Mouse (Mus musculus): ENCODE results near the gene Pigr.

The Pigr gene

DNA sequence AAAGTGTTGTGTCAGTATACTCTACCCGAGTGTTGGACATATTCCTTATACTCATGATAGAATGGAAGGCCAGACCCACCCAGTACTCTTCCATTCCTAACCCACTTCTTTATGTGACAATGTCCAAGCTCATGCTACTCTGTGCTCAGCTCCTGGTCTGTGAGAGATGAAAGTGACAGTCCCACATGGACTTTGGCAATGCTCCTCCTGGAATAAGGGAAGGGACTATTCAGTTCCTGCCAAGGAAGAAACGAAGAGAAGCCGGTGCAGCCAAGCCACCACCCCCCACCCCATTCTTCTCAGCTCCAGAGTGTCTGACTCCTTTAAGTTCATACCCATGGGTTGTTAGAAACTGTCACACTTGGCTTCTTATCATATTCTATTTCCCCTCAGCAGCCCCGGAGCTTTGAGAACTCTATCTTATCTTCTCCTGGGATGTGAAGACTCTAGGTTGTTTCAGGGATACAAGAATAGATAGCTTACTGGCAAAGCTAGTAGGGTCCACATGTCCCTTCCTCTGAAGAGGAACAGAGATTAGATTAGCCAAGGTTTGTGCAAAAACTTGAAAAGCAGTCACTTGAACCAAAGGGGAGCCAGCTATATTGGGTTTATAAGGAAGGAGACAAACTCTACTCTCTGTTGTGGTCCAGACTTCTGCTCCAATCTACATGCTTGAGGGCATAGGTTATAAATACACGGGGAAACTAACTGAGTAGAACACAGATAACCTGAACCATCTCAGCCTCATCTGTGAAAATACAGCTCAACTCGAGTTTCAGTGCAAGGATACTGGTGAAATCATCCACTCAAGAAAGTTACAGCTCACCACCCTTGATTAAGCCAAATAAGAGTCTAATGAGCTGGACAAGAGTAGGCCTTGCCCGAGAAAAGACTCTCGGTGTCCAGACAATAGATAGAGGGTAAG lies 3.7 kb downstream of the Pigr start:
- DNase-seq (ENCODE audit: low read depth), result no peak

DNA sequence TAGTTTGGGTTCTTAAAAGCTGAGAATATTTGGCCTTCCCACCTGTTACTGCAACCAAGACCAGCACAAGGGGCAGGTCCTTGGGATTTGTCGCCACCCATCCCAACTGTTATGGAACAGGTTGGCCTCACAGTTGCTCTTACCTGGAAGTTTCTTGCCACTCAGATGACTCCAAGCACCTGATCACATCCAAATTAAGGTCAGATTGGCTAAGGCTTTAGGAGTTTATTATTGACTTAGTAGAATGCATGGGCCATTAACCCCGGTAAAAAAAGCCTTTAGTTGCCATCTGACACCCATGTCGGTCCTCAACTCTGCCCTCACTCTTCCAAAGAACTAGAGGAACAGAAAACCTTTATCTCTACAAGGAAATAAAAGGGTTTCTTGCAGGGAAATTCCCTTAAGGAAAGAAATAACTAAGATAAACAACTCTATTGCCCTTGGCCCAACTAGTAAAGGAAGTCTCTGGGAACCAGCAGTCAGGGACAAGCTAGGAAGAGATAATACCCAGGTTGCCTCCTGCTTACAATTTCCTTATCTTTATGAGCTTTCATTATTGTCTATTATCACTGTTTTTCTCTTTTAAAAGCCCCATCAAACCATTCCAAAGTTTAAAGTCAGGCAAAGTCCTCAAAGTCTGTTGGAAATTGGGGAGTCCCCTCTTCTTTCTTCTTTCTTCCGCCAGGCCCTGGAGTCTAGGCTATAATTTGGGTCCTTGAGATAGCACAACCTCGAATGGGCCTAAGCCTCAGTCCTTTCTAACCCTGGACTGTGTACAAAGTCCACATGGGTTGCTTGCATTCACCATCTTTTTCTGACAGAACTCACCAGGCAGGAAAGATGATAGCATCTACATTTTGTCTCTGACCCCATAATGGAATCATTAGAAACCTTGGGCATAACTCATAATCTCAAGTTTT lies 6.0 kb downstream of the Pigr start:
- no peak for DNase-seq (ENCODE audit: low read depth)

DNA sequence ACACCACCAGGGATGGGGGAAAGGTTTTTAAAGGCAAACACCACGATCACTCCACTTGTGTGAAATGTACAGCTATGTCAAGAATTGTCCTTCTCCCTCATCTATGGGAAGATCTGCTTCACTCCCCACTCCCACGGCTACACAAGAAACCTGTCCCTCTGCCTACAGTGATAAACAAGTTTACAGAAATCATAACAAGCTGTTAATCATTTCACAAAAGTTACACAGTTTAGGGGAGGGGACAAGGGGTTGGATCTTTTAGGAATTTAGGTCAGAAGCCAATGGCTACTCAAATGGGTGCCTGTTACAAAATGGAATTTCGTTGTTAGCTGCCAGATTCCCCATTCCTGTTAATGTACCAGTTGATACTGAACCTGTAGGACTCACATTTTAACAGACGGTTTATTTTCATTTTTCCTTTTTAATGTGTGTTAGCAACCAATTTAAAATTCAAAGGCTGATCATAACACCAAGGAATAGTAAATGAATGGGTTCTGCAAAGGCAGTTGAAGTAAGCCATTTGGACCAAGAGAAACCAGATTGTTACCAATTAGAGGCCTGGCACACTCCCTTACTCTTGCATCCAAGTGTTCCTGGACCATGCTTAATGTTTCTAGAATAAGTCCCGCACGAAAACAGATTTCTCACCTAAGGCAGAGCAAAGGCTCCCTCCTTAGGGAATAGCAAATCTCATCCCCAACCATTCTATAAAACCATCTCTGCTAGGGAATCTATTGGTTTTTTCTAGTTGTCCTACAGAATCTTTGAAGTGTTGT lies 8.9 kb downstream of the Pigr start:
- DNase-seq (ENCODE audit: low read depth), result no peak

DNA sequence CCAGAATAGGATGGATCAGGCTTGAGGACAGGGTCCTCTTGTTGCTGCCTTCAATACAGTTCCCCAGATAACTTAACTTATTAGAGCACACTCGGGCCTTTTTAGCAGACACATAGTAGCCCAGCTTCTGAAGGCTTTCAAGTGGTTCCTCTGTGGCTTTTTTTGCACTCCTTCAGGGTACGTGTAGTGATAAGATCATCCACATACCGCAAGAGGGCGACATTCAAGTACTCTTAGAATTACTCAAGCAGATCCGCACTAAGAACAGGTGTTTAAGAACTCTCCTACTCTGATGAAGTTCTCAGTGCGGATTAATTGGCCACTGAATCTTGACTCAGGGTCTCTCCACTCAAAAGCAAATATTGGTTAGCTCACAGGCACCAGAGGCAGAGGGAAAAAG lies 11.8 kb downstream of the Pigr start:
- DNase-seq (ENCODE audit: low read depth), result peak; percentile 82

DNA sequence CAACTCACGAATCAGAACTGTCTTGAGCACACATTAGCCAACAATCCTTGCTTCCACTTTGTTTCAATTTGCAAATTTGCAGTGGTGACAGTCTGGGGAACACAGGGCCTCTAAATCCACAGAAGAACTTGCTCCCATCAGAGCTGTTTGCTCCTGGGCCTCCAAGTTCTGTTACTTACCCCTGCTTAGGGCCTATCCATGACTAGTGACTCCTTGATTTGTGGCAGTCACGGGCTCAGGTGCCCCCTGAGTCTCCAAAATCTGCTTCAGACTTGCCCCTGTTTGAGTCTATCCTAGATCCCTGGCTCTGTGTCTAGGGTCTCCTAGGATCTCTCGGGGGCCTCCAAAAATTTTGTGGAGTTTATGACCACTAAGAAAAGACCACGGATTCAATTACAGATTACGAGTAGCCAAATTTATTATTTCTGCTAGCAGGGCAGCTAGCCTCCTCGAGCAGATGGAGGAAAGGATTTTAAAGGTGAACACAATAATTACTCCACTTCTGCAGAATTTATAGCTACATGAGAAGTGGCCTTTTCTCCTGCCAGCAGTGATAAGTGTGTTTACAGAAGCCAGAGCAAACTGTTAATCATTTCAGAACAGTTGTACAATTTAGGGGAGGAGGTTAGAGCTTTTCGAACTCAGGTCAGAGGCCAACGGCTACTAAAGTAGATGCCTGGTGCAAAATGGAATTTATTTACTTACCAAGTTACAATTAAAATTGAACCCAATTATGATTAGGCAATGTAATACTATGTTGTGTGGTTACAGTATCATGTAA lies 14.3 kb downstream of the Pigr start:
- DNase-seq (ENCODE audit: low read depth), result no peak

DNA sequence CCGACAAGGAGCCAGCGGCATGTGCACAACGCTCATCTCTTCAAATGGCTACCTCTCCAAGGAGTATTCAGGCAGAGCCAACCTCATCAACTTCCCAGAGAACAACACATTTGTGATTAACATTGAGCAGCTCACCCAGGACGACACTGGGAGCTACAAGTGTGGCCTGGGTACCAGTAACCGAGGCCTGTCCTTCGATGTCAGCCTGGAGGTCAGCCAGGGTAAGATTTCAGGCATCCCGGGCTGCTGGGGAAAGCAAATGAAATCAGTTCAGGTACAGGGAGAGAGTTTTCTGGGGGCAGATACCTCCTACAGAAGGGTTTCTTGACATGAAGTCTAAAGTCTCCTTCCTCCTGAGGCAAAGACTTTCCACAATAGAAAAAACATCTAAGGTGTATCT lies 15.1 kb downstream of the Pigr start:
- no peak for DNase-seq (ENCODE audit: low read depth)

DNA sequence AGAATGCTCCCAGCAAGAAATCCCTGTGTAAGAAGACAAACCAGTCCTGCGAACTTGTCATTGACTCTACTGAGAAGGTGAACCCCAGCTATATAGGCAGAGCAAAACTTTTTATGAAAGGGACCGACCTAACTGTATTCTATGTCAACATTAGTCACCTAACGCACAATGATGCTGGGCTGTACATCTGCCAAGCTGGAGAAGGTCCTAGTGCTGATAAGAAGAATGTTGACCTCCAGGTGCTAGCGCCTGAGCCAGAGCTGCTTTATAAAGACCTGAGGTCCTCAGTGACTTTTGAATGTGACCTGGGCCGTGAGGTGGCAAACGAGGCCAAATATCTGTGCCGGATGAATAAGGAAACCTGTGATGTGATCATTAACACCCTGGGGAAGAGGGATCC lies 18.0 kb downstream of the Pigr start:
- DNase-seq (ENCODE audit: low read depth), result no peak

DNA sequence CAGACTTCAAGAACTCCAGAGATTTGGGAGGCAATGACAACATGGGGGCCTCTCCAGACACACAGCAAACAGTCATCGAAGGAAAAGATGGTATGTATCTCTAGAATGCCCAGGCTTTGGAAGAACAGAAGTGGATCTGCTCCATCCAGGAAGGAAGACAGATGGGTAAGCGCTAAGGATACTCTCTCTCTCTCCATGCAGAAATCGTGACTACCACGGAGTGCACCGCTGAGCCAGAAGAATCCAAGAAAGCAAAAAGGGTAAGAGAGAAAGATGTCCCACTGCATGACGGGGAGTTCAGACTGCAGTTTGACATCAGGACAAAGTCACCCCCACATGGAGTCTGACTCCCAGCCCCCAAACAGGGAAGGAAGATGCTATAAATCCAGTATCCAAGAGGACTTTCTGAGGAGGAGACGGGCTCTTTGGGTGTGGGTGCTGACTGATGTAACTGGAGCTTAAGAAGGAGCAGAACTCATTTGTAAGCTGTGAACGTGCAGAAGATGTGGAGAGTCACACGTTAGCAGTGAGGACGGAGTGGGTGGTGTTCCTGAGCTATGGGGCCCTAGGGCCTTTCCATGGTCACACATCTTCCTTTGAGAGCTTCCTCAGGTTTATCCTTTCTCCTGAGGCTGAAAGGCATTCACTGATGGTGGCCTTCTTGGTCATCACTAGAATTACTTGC lies 23.2 kb downstream of the Pigr start:
- no peak for DNase-seq (ENCODE audit: low read depth)

DNA sequence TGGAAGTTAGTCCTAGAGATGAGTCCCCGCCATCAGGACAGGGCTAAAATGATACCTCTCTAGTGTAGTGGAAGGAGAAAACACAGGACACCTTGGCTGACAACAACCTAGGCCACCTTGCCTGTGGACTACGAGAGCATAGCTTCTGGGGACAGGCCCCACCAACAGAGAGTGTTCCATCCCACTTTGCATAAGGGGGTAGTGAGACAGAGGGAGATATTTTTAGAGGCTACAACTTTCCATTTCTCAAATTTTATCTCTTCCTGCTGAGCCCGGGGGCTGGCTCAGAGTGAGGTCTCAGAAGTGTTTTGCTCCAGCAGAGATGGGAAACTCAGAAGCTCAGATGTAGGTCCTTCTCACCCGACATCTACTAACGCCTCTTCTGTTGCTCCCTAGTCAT lies 23.9 kb downstream of the Pigr start:
- peak; percentile 11 for DNase-seq (ENCODE audit: low read depth)

DNA sequence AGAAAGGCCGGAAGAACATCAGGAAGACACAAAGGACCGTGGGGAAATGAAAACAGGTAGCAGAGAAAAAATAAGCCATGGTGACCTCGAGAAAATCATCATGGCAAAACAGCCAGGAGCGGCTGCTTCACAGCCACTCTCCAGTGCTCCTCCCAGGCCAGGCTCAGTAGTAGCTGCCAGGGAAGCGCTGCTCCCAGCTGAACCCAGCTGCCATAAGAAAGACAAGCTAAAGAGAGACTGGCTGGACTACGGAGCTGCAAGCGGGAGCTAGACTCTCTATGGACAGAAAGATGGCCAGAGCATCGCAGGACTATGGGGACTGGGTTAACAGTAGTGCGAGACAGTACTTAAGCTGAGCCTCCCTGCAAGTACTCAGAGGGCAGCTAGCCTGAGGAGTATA lies 28.3 kb downstream of the Pigr start:
- DNase-seq (ENCODE audit: low read depth), result no peak

DNA sequence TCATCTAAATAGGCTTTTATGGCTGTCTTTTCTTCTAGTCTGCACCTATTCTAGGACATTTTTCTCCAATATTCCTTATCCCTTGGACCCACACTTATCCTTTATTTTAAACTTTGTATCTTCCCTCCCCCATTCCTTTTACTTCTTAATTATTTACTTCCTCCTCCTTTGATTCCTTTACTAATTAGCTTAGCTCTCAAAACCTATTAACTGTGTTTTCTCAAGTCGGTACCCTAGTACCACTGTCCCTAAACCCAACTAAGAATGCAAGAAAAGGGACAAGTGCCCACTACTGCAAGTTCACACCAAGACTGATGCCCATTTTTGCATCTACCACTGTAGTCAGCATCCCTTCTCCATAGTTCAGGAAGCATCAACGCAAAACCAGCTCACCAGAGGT lies 29.2 kb downstream of the Pigr start:
- DNase-seq (ENCODE audit: low read depth), result no peak

DNA sequence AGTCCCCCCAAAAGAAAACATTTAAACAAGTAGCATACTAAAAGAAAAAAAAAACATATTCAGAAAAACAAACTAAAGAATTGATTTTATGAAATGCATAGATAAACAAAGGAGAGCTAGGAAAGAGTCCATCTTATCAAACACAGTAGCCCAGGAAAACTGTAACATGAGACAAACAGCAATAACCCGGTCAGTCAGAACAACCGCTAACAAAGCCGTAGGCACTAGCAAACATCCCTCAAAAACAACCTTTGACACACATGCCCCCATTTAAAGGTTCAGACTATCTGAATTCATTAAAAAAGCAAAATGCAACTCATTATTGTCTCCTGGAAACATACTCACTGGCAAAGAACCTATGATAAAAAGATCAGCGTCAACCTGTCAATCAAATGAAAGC lies 31.0 kb downstream of the Pigr start:
- DNase-seq (ENCODE audit: low read depth), result no peak

DNA sequence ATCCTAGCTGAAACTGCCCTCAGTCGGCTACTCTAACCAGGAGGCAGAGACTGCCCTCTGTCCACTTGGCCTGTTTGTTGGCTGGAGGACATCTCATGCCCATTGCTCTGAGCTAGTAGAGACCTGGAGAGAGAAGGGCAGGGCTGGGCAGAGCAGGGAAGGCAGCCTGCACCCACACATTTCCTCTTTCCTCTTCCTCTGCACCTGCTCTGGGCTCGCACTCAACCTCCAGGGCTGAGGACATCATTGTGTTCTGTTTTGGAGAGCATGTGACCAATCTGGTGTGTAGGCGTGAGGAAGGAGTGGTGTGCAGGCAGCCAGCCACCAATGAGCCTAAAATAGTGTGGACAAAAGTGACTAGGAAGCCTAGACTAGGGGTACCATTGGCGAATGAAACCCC lies 37.8 kb downstream of the Pigr start:
- peak; percentile 55 for DNase-seq (ENCODE audit: low read depth)

DNA sequence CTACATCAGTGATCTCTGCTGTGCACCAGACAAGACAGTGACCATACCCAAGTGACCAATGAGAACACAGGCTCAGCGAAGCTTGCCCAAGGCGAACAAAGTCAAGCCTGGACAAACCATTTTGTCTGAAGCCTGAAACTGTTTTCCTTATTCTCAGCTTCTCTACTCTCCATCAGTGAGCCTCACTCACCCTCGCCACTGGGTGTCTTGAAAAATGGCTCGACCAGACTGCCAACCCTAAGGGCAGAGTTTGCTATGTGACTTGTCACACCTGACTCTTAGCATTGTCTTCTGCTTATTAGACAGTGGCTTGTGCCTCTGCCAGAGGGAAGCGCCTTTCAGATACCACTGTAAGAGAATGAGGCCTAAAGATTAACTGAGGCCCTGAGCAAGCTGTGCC lies 38.3 kb downstream of the Pigr start:
- DNase-seq (ENCODE audit: low read depth), result no peak

DNA sequence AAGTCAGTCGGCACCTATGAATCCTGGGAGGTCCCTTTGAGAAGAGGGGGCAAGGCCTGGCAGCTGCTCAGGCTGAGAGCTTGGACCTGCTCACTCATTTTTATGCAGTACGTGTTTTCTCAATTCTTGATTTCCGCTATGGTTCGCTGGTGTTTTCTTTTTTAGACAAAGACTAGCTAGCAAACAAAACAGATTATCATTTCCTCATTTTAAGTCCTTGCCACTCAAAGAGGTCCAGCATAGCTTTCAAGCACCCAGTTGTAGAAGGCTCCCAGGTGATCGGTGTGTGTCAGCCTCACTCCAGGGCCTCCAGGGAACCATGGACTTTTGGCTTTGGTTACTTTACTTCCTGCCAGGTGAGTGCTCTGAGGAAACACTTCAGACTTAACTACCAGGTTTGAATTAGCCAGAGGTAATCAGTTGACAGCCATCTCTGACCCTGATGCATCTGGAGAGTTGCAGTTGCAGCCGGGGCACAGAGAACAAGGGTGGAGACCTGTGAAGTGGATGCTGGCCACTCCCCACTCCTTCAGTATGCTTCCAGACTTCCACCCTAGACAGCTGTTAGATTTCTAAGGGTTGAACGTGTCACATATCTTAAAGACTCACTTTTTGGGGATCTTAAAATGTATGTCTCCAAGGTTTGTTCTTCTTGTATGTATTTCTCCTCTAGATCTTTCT lies 39.2 kb downstream of the Pigr start, which contains the start of gene Fcmr:
TSS of gene Fcmr (plus strand) at position 129 of the 681 bp plus-strand sequence.
- DNase-seq (ENCODE audit: low read depth), result no peak

DNA sequence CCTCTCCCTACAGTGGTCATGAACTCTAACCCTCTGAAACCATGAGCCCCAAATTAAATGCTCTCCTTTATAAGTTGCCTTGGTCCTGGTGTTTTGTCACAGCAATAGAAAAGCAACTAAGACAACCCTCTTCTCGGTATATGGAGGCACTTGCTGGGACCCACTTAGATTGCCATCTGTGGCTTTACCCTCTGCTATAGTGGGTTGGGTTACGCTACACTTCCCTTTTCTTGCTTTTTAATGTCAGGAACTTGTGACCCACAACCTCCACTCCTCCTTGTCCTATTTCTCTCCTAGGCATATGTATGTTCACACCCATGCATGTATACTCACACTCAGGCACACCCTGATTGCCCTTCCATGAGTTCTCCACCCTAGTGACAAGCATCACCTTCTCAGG lies 46.4 kb downstream of the Pigr start:
- DNase-seq (ENCODE audit: low read depth), result no peak

DNA sequence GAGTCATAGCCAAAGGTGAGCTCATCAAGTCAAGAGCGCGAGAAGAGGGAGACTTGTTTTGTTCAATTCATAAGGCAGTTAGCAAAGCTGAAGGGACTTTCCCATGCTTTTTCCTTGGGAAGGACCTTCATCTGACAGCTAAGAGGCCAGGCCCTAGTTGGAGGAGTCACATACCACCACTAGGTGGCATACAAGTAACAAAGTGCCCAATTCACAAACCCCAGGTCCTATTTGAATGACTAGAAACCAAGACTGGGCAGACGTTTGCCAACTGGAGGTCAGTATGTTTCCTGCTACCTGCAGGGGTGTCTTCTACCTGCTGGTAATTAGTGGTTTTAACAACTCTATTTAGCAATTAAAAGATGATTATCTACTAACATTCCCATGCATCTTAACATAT lies 48.7 kb downstream of the Pigr start:
- DNase-seq (ENCODE audit: low read depth), result peak; percentile 64

DNA sequence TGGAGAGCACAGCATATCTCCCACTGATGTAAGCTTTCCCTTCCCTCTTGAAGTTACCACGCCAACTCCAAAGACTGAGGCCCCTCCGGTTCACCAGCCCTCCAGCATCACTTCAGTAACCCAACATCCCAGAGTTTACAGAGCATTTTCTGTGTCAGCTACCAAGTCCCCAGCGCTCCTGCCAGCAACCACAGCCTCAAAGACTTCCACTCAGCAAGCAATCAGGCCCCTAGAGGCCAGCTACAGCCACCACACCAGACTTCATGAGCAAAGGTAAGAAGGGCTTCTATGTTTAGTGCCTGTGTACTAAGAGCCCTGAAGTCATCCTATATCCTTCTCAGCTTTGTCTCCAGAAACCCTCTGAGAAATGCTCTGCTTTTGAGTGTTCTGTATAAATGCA lies 49.4 kb downstream of the Pigr start:
- peak; percentile 18 for DNase-seq (ENCODE audit: low read depth)

DNA sequence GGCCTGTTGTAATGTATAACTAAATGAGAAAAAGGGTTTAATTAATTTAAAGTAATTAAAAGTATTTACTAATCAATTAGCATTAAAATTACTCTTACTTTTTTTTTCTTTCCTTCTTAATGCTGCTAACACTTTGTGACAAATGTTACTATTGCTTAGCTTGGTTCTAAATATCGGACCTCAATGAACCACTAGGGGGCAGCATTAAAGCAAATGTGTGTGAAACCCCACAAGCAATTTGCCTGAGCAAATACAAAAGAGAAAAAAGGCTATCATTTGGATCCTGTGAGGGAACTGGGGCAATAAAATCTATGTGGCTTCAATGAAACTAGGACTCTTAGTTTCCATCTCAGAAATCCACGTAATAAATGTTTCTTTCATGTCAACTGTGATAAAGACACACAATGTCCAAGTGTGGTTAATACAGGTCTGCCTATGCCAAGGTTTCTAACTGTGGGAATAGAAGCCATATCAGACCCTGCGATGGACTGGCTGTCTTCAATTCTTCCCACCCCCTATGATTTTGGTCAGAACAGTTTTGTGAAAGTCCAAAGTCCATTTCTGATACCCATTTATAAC lies 50.5 kb downstream of the Pigr start:
- peak; percentile 85 for DNase-seq (ENCODE audit: low read depth)
